ENCODE assay signal across 8 mouse cellular contexts in the genomic region with DNA sequence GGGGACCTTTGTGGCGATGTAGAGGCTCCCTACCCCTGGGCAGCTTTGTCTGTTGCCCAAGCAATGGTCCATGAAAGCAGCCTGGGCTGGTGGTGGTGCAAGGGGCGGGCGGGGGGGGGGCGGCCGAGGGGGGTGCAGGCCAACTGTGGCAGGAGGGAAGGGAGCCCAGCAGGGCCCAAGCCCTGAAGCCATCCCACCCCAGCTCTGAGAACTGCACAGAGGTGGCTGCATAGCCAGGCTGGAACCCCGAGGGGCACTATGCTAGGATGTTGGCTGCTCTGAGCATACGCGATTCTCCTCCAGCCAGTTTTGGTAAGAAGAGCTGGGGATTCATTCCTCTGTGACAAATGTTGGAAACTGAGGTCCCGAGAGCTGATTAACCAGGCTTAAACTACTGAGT.
A peak's percentile ranks its signal among the peaks of the same experiment; 100 is the strongest.
DNase-seq lines count a peak whose midpoint lies in the region; ATAC-seq and TF ChIP-seq lines count a peak whose summit lies in the region.

No protein-coding gene starts in this region.

- H3K27ac ChIP-seq in forebrain, embryonic 14.5 days (ENCODE audit: low read depth, low read length): peak overlapping the region; percentile 95
- H3K27ac ChIP-seq in liver, embryonic 12.5 days: peak overlapping the region; percentile 40

- TF ChIP-seq CTCF in E14TG2a.4 (conservative IDR thresholded peaks at IDR 0.05; ENCODE audit: low read length): no peak

- peaks cover 68% of the 10 kb centered on the region for H3K27me3 ChIP-seq in E14TG2a.4 (ENCODE audit: insufficient read depth, low read length)
- H3K27me3 ChIP-seq in forebrain, embryonic 14.5 days (replicated peaks; ENCODE audit: control insufficient read depth, insufficient read depth, low read length): no peaks in the 10 kb centered on the region
- peaks cover 38% of the 10 kb centered on the region; the same call in 1 of the 2 replicates for H3K27me3 ChIP-seq in liver, embryonic 12.5 days (replicated peaks)

- 31% methylated on average over 9 of the region's 9 CpGs for WGBS in forebrain, embryonic 14.5 days
- WGBS in liver, embryonic 12.5 days (ENCODE audit: insufficient replicate concordance): 37% methylated on average over 7 of the region's 9 CpGs

- no peaks in the 10 kb centered on the region for H3K9me3 ChIP-seq in E14TG2a.4 (ENCODE audit: low read length)
- H3K9me3 ChIP-seq in forebrain, embryonic 14.5 days (replicated peaks; ENCODE audit: control insufficient read depth, low read length): no peaks in the 10 kb centered on the region
- H3K9me3 ChIP-seq in liver, embryonic 12.5 days (replicated peaks): no peaks in the 10 kb centered on the region

- H3K36me3 ChIP-seq in E14TG2a.4 (ENCODE audit: insufficient read depth, low read length): no peaks in the 10 kb centered on the region
- H3K36me3 ChIP-seq in forebrain, embryonic 14.5 days (ENCODE audit: control insufficient read depth, insufficient read depth, low read length): no peaks in the 10 kb centered on the region
- H3K36me3 ChIP-seq in liver, embryonic 12.5 days: no peaks in the 10 kb centered on the region

- peaks cover 3% of the 10 kb centered on the region; the same call in 1 of the 2 replicates for H3K4me1 ChIP-seq in E14TG2a.4 (replicated peaks; ENCODE audit: low read depth, low read length)
- H3K4me1 ChIP-seq in forebrain, embryonic 14.5 days (ENCODE audit: control insufficient read depth, insufficient read depth, low read length): peaks cover 22% of the 10 kb centered on the region
- H3K4me1 ChIP-seq in liver, embryonic 12.5 days: no peaks in the 10 kb centered on the region

- peak overlapping the region; percentile 58 for H3K4me3 ChIP-seq in E14TG2a.4 (replicated peaks; ENCODE audit: low read length)
- no peak overlapping the region for H3K4me3 ChIP-seq in forebrain, embryonic 14.5 days (ENCODE audit: low read depth, low read length)
- peak overlapping the region; percentile 37 for H3K4me3 ChIP-seq in liver, embryonic 12.5 days

- H3K9ac ChIP-seq in forebrain, embryonic 14.5 days (ENCODE audit: low read length): peak overlapping the region; percentile 56
- H3K9ac ChIP-seq in liver, embryonic 12.5 days: no peak overlapping the region

- DNase-seq in heart, adult 11 months: peak; percentile 79
- no peak for DNase-seq in heart, adult 8-10 months (ENCODE audit: low spot score)
- no peak for DNase-seq in forebrain, embryonic 14.5 days (ENCODE audit: low spot score)
- DNase-seq in thymus, postnatal 10 days (ENCODE audit: low spot score in 2 of 2): no peak
- DNase-seq in natural killer cell, adult 2 months (ENCODE audit: low spot score in 2 of 2): no peak

- peak; percentile 71 for ATAC-seq in forebrain, embryonic 14.5 days
- ATAC-seq in liver, embryonic 12.5 days: no peak
- ATAC-seq in megakaryocyte-erythroid progenitor cell, adult 5-6 weeks (replicated peaks; ENCODE audit: low FRiP score, low TSS enrichment, poor library complexity, severe bottlenecking): no peak

- peak overlapping the region; percentile 41 for H3K4me2 ChIP-seq in forebrain, embryonic 14.5 days (ENCODE audit: low read length)
- peak overlapping the region; percentile 65 for H3K4me2 ChIP-seq in liver, embryonic 12.5 days
